Mouse (Mus musculus): ENCODE measurements around the gene Sall4. TPM values are rescaled to one million over a fixed set of nuclear protein-coding genes. Genes with fewer than 3 reads are reported as not detected.

The Sall4 gene
- polyA plus RNA-seq, 1 experiment from 2014 or later, result 9.3 TPM

GRCm38 (mm10) chr2:168718735-168719134, 49.0 kb downstream of the Sall4 start:
- no peak overlapping the region for H3K9ac ChIP-seq
- no peaks in the 10 kb centered on the region for H3K4me1 ChIP-seq
- H3K36me3 ChIP-seq, result no peaks in the 10 kb centered on the region
- no peaks in the 10 kb centered on the region for H3K9me3 ChIP-seq (replicated peaks)
- no peaks in the 10 kb centered on the region for H3K27me3 ChIP-seq (replicated peaks)
- no peak overlapping the region for H3K27ac ChIP-seq
- no peak overlapping the region for H3K4me2 ChIP-seq
- WGBS (ENCODE audit: insufficient replicate concordance), result 74% methylated on average over 10 of the region's 10 CpGs
- no peak overlapping the region for H3K4me3 ChIP-seq
- ATAC-seq, result no peak

GRCm38 (mm10) chr2:168718267-168718666, 49.5 kb downstream of the Sall4 start:
- 76% methylated on average over 2 of the region's 2 CpGs for WGBS (ENCODE audit: insufficient replicate concordance)
- H3K9me3 ChIP-seq (replicated peaks), result no peaks in the 10 kb centered on the region
- H3K36me3 ChIP-seq, result no peaks in the 10 kb centered on the region
- no peak overlapping the region for H3K9ac ChIP-seq
- no peak overlapping the region for H3K27ac ChIP-seq
- no peak overlapping the region for H3K4me2 ChIP-seq
- H3K4me3 ChIP-seq, result no peak overlapping the region
- no peaks in the 10 kb centered on the region for H3K4me1 ChIP-seq
- ATAC-seq, result no peak
- H3K27me3 ChIP-seq (replicated peaks), result no peaks in the 10 kb centered on the region

GRCm38 (mm10) chr2:168712199-168713176, 55.3 kb downstream of the Sall4 start:
- 73% methylated on average over 20 of the region's 20 CpGs for WGBS (ENCODE audit: insufficient replicate concordance)
- Histone ChIP-seq H3K9ac (no peak overlapping the region), H3K9me3 (replicated peaks) (no peaks in the 10 kb centered on the region), H3K36me3 (no peaks in the 10 kb centered on the region), H3K4me2 (no peak overlapping the region), H3K4me3 (no peak overlapping the region), H3K27ac (no peak overlapping the region), H3K4me1 (0 out of 2 replicates have a peak, but pooled peaks cover 5% of the 10 kb centered on the region), H3K27me3 (replicated peaks) (no peaks in the 10 kb centered on the region)
- no peak for ATAC-seq

- ATAC-seq, result 0 out of 2 replicates have a peak, but pooled peaks have one; percentile 10
- no peaks in the 10 kb centered on the region for H3K27me3 ChIP-seq (replicated peaks)
- H3K36me3 ChIP-seq, result no peaks in the 10 kb centered on the region
- H3K4me3 ChIP-seq, result no peak overlapping the region
- 0 out of 2 replicates have a peak, but pooled peaks cover 5% of the 10 kb centered on the region for H3K4me1 ChIP-seq
- H3K9ac ChIP-seq, result no peak overlapping the region
- WGBS (ENCODE audit: insufficient replicate concordance), result 55% methylated on average over 3 of the region's 3 CpGs
- H3K27ac ChIP-seq, result no peak overlapping the region
- no peaks in the 10 kb centered on the region for H3K9me3 ChIP-seq (replicated peaks)
- no peak overlapping the region for H3K4me2 ChIP-seq
Observed at GRCm38 (mm10) chr2:168710979-168711378, 56.8 kb downstream of the Sall4 start.

GRCm38 (mm10) chr2:168707766-168708165, 60.0 kb downstream of the Sall4 start:
- no peak overlapping the region for H3K9ac ChIP-seq
- no peak overlapping the region for H3K4me3 ChIP-seq
- no peak overlapping the region for H3K27ac ChIP-seq
- peaks cover 11% of the 10 kb centered on the region for H3K4me1 ChIP-seq
- no peaks in the 10 kb centered on the region for H3K9me3 ChIP-seq (replicated peaks)
- H3K4me2 ChIP-seq, result no peak overlapping the region
- no peak for ATAC-seq
- WGBS (ENCODE audit: insufficient replicate concordance), result 22% methylated on average over 9 of the region's 9 CpGs
- no peaks in the 10 kb centered on the region for H3K36me3 ChIP-seq
- H3K27me3 ChIP-seq (replicated peaks), result no peaks in the 10 kb centered on the region

- Histone ChIP-seq H3K4me1 (peaks cover 6% of the 10 kb centered on the region), H3K27me3 (replicated peaks) (no peaks in the 10 kb centered on the region), H3K4me2 (no peak overlapping the region), H3K9me3 (replicated peaks) (no peaks in the 10 kb centered on the region), H3K27ac (no peak overlapping the region), H3K9ac (no peak overlapping the region), H3K36me3 (no peaks in the 10 kb centered on the region), H3K4me3 (no peak overlapping the region)
- 60% methylated on average over 13 of the region's 13 CpGs for WGBS (ENCODE audit: insufficient replicate concordance)
- ATAC-seq, result no peak
Observed at GRCm38 (mm10) chr2:168702266-168702665, 65.5 kb downstream of the Sall4 start.

Other genes with a start within 250 kb of the Sall4 start
- 0.29 and 0.41 TPM in 2 replicates for gene Nfatc2, start 166.3 kb downstream of the Sall4 start, polyA plus RNA-seq (2016; fragmentation: Nextera tagmentation; extraction: Ambion mirVana)
- 3.7 and 4.3 TPM in 2 replicates for gene Atp9a, start 25.5 kb downstream of the Sall4 start, polyA plus RNA-seq (2016; fragmentation: Nextera tagmentation; extraction: Ambion mirVana)
- gene Zfp64, start 187.6 kb upstream of the Sall4 start, polyA plus RNA-seq (2016; fragmentation: Nextera tagmentation; extraction: Ambion mirVana), result 16.6 and 18.8 TPM in 2 replicates